Mouse (Mus musculus): Measurements from ENCODE around the gene Ccnk.

Ccnk gene

GRCm38 (mm10) chr12:108221712-108222111 is 42.3 kb downstream of the Ccnk start:
- DNase-seq (ENCODE audit: low read depth, low spot score): no peak

- no peak for DNase-seq (ENCODE audit: low read depth, low spot score)
Measured at GRCm38 (mm10) chr12:108223357-108223756, 44.0 kb downstream of the Ccnk start.

GRCm38 (mm10) chr12:108225781-108226180 is 46.4 kb downstream of the Ccnk start:
- no peak for DNase-seq (ENCODE audit: low read depth, low spot score)

GRCm38 (mm10) chr12:108226216-108226615 is 46.8 kb downstream of the Ccnk start:
- DNase-seq (ENCODE audit: low read depth, low spot score): no peak

GRCm38 (mm10) chr12:108226941-108227340 is 47.6 kb downstream of the Ccnk start:
- DNase-seq (ENCODE audit: low read depth, low spot score): no peak

GRCm38 (mm10) chr12:108227527-108227926 is 48.1 kb downstream of the Ccnk start:
- DNase-seq (ENCODE audit: low read depth, low spot score): no peak

GRCm38 (mm10) chr12:108230077-108230476 is 50.7 kb downstream of the Ccnk start:
- no peak for DNase-seq (ENCODE audit: low read depth, low spot score)

GRCm38 (mm10) chr12:108230821-108231794 is 51.7 kb downstream of the Ccnk start:
- DNase-seq (ENCODE audit: low read depth, low spot score): no peak

- no peak for DNase-seq (ENCODE audit: low read depth, low spot score)
Measured at GRCm38 (mm10) chr12:108231901-108232300, 52.5 kb downstream of the Ccnk start.

GRCm38 (mm10) chr12:108233736-108234135 is 54.4 kb downstream of the Ccnk start:
- DNase-seq (ENCODE audit: low read depth, low spot score): no peak

- no peak for DNase-seq (ENCODE audit: low read depth, low spot score)
Measured at GRCm38 (mm10) chr12:108234832-108235602, 55.6 kb downstream of the Ccnk start.

GRCm38 (mm10) chr12:108235976-108236555 is 56.7 kb downstream of the Ccnk start:
- no peak for DNase-seq (ENCODE audit: low read depth, low spot score)

- DNase-seq (ENCODE audit: low read depth, low spot score): no peak
Measured at GRCm38 (mm10) chr12:108237300-108238006, 58.1 kb downstream of the Ccnk start.

GRCm38 (mm10) chr12:108238395-108239035 is 59.1 kb downstream of the Ccnk start:
- no peak for DNase-seq (ENCODE audit: low read depth, low spot score)

GRCm38 (mm10) chr12:108239441-108239840 is 60.1 kb downstream of the Ccnk start:
- DNase-seq (ENCODE audit: low read depth, low spot score): no peak

- DNase-seq (ENCODE audit: low read depth, low spot score): no peak
Measured at GRCm38 (mm10) chr12:108240401-108240890, 61.1 kb downstream of the Ccnk start.

GRCm38 (mm10) chr12:108240953-108241588 is 61.7 kb downstream of the Ccnk start:
- DNase-seq (ENCODE audit: low read depth, low spot score): no peak

GRCm38 (mm10) chr12:108241626-108242025 is 62.2 kb downstream of the Ccnk start:
- no peak for DNase-seq (ENCODE audit: low read depth, low spot score)

GRCm38 (mm10) chr12:108242243-108242745 is 62.9 kb downstream of the Ccnk start:
- DNase-seq (ENCODE audit: low read depth, low spot score): no peak

- no peak for DNase-seq (ENCODE audit: low read depth, low spot score)
Measured at GRCm38 (mm10) chr12:108244778-108245177, 65.4 kb downstream of the Ccnk start.
